Mouse (Mus musculus): ENCODE measurements around the gene Zfp488. TPM values are rescaled to one million over a fixed set of nuclear protein-coding genes. Genes with fewer than 3 reads are reported as not detected.

Zfp488 gene
- polyA plus RNA-seq (2015; fragmentation: Nextera tagmentation; extraction: Ambion mirVana), result 0.06 TPM in 2 replicates

DNA sequence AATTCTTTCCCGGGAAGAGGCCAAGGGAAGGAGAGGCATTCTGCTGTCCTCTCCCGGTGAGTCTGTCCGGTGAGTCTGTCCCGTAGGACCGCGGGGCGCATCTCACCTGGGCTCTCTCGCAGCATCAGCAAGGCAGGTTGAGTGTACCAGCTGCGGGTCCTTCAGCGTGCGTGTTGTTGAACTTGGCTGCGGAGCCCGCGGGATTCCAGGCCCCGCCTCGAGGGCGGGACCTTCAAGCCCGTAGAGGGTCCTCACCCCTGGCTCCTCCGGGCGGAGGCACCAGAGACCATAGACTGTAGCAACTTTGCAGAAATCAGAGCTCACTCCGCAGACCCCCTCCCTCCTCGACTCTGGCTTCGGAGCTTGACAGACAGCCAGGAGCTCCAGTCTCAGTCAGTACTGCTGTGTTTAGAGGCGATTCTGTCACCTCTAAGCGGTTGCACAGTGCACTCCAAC lies at the start of gene Zfp488:
Gene Zfp488 (minus strand): TSS at position 161 of the 456 bp plus-strand sequence.
- Histone ChIP-seq H3K9ac (ENCODE audit: low read length) (peak within 1 kb of the TSS; percentile 9; the same call in 1 of the 2 replicates), H3K4me3 (replicated peaks; ENCODE audit: low read length) (peak within 1 kb of the TSS; percentile 37), H3K27me3 (ENCODE audit: control insufficient read depth, insufficient read depth, low read length) (no peaks in the 10 kb centered on the region), H3K4me2 (ENCODE audit: low read depth, low read length) (peak within 1 kb of the TSS; percentile 62), H3K4me1 (ENCODE audit: control insufficient read depth, insufficient read depth, low read length) (peaks cover 4% of the 10 kb centered on the region), H3K9me3 (replicated peaks; ENCODE audit: control insufficient read depth, low read length) (no peaks in the 10 kb centered on the region), H3K27ac (ENCODE audit: low read length) (no peak within 1 kb of the TSS), H3K36me3 (ENCODE audit: control insufficient read depth, insufficient read depth, low read length) (no peaks in the 10 kb centered on the region)
- peak; percentile 37; the same call in 1 of the 2 replicates for ATAC-seq (ENCODE audit: insufficient read depth, low FRiP score)
- WGBS, result 2% methylated on average over 25 of the region's 25 CpGs

DNA sequence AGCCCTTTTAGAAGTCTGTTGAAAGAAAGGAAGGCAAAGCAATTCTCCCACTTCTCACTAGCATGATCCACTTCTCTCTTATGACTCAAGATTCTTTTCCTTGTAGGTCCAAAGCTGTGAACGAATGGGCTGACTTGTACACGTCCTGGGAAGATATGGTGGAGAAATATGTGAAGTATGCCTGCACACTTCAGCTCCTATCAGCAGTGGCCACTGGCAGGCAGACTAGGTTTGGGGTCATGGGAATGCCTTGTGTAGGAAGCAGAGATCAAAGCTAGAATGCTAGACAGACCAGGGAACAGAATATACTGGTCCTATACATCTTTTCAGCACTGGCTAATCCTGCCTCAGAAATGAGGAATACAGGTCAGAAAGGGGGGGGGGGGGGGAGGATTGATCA lies 48.1 kb upstream of the Zfp488 start:
- no peaks in the 10 kb centered on the region for H3K9me3 ChIP-seq (replicated peaks; ENCODE audit: control insufficient read depth, low read length)
- no peak overlapping the region for H3K27ac ChIP-seq (ENCODE audit: low read length)
- H3K9ac ChIP-seq (ENCODE audit: low read length), result no peak overlapping the region
- no peak overlapping the region for H3K4me2 ChIP-seq (ENCODE audit: low read depth, low read length)
- WGBS, result 46% methylated on average over 2 of the region's 2 CpGs
- no peaks in the 10 kb centered on the region for H3K36me3 ChIP-seq (ENCODE audit: control insufficient read depth, insufficient read depth, low read length)
- no peaks in the 10 kb centered on the region for H3K4me1 ChIP-seq (ENCODE audit: control insufficient read depth, insufficient read depth, low read length)
- no peaks in the 10 kb centered on the region for H3K27me3 ChIP-seq (ENCODE audit: control insufficient read depth, insufficient read depth, low read length)
- H3K4me3 ChIP-seq (replicated peaks; ENCODE audit: low read length), result no peak overlapping the region
- ATAC-seq (ENCODE audit: insufficient read depth, low FRiP score), result no peak

DNA sequence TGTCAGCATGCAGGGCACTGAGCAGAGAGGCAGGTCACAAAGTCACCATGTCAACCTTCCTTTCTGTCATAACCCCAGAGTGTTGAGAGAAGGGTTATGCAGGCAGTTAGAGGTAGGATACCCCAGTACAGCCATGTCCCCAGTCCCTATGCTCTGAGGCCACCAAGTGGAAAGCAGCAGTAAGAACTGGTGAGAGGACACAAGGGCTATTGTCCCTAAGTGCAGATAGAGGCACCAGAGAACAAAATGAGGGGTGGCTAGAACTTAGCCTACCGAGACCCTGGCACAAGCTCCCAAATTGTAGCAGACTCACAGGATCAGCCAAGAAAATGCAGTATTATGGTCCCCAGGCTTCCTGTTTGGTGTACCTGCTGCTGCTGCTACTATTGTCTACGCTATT lies 38.4 kb upstream of the Zfp488 start:
- no peak overlapping the region for H3K4me3 ChIP-seq (replicated peaks; ENCODE audit: low read length)
- H3K4me1 ChIP-seq (ENCODE audit: control insufficient read depth, insufficient read depth, low read length), result no peaks in the 10 kb centered on the region
- H3K36me3 ChIP-seq (ENCODE audit: control insufficient read depth, insufficient read depth, low read length), result no peaks in the 10 kb centered on the region
- WGBS, result 83% methylated on average over 2 of the region's 2 CpGs
- H3K9me3 ChIP-seq (replicated peaks; ENCODE audit: control insufficient read depth, low read length), result no peaks in the 10 kb centered on the region
- no peaks in the 10 kb centered on the region for H3K27me3 ChIP-seq (ENCODE audit: control insufficient read depth, insufficient read depth, low read length)
- H3K4me2 ChIP-seq (ENCODE audit: low read depth, low read length), result no peak overlapping the region
- ATAC-seq (ENCODE audit: insufficient read depth, low FRiP score), result no peak
- no peak overlapping the region for H3K27ac ChIP-seq (ENCODE audit: low read length)
- H3K9ac ChIP-seq (ENCODE audit: low read length), result no peak overlapping the region

DNA sequence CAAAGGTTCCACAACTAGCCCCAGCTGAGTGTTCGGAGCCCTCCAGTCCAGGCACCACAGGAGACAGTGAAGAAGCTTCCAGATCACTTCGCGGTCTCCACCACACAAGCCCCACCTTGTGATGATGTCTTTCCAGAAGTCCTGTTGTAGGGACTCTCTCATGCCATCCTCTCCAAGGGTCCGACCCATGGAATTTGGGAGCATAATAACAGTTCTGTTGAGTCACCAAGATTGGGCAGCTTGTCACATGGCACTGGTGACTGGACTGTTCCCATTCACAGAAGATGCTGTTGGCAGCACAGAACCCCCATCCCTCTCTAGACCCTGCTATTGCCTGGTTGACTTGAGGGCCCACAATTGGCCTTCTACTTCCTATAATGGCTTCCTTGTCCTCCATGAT lies 37.8 kb upstream of the Zfp488 start, which contains the start of gene Gm5460:
Gene Gm5460 (plus strand): TSS at position 378 of the 400 bp plus-strand sequence.
- H3K4me3 ChIP-seq (replicated peaks; ENCODE audit: low read length), result no peak within 1 kb of the TSS
- no peaks in the 10 kb centered on the region for H3K4me1 ChIP-seq (ENCODE audit: control insufficient read depth, insufficient read depth, low read length)
- no peaks in the 10 kb centered on the region for H3K36me3 ChIP-seq (ENCODE audit: control insufficient read depth, insufficient read depth, low read length)
- 92% methylated on average over 4 of the region's 4 CpGs for WGBS
- H3K27me3 ChIP-seq (ENCODE audit: control insufficient read depth, insufficient read depth, low read length), result no peaks in the 10 kb centered on the region
- H3K9me3 ChIP-seq (replicated peaks; ENCODE audit: control insufficient read depth, low read length), result no peaks in the 10 kb centered on the region
- H3K4me2 ChIP-seq (ENCODE audit: low read depth, low read length), result no peak within 1 kb of the TSS
- no peak within 1 kb of the TSS for H3K27ac ChIP-seq (ENCODE audit: low read length)
- ATAC-seq (ENCODE audit: insufficient read depth, low FRiP score), result no peak
- H3K9ac ChIP-seq (ENCODE audit: low read length), result no peak within 1 kb of the TSS

DNA sequence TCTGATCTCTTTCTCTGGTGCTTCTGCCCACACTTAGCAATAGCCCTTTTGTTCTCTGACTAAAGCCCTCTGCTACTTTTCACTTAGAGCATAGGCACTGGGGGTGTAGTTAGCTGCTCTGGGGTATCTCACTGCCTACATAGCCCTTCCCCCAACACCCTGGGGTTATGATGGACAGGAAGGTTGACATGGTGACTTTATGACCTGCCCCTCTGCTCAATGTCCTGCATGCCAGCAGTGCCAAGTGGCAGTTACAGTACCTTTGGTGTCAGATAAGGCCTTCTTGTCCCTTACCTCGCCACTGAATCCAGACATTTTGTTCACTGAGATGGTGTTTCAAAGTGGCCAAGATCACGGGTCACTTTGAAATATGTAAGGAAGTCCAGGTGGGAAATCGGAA lies 36.5 kb upstream of the Zfp488 start, which contains the start of gene Gm30083:
Gene Gm30083 (minus strand): TSS at position 120 of the 400 bp plus-strand sequence.
- WGBS, result 83% methylated on average over 3 of the region's 3 CpGs
- ATAC-seq (ENCODE audit: insufficient read depth, low FRiP score), result no peak
- no peak within 1 kb of the TSS for H3K27ac ChIP-seq (ENCODE audit: low read length)
- H3K27me3 ChIP-seq (ENCODE audit: control insufficient read depth, insufficient read depth, low read length), result no peaks in the 10 kb centered on the region
- H3K36me3 ChIP-seq (ENCODE audit: control insufficient read depth, insufficient read depth, low read length), result no peaks in the 10 kb centered on the region
- H3K4me2 ChIP-seq (ENCODE audit: low read depth, low read length), result no peak within 1 kb of the TSS
- H3K4me3 ChIP-seq (replicated peaks; ENCODE audit: low read length), result no peak within 1 kb of the TSS
- no peak within 1 kb of the TSS for H3K9ac ChIP-seq (ENCODE audit: low read length)
- H3K4me1 ChIP-seq (ENCODE audit: control insufficient read depth, insufficient read depth, low read length), result no peaks in the 10 kb centered on the region
- no peaks in the 10 kb centered on the region for H3K9me3 ChIP-seq (replicated peaks; ENCODE audit: control insufficient read depth, low read length)

DNA sequence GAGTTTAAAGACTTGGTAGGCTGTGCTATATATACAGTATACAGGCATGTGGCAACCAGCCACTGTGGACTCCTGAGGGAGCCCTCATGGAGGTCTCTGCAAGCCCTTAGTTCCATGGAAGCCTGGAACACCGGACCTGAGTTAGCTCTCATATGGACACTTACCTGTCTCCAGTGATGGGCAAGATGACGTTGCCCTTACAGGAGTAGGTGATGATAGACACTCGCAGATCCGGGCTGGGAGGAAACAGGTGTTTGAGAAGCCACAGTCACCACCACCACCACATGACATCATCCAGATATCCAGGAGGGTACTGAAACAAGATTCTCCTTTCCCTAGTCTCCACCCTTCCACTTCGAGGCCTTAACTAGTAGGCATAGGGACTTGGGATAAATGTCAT lies 23.8 kb upstream of the Zfp488 start:
- Histone ChIP-seq H3K4me2 (ENCODE audit: low read depth, low read length) (no peak overlapping the region), H3K36me3 (ENCODE audit: control insufficient read depth, insufficient read depth, low read length) (no peaks in the 10 kb centered on the region), H3K4me3 (replicated peaks; ENCODE audit: low read length) (no peak overlapping the region), H3K9me3 (replicated peaks; ENCODE audit: control insufficient read depth, low read length) (no peaks in the 10 kb centered on the region), H3K27ac (ENCODE audit: low read length) (no peak overlapping the region), H3K4me1 (ENCODE audit: control insufficient read depth, insufficient read depth, low read length) (no peaks in the 10 kb centered on the region), H3K27me3 (ENCODE audit: control insufficient read depth, insufficient read depth, low read length) (no peaks in the 10 kb centered on the region), H3K9ac (ENCODE audit: low read length) (no peak overlapping the region)
- no peak for ATAC-seq (ENCODE audit: insufficient read depth, low FRiP score)
- WGBS, result 83% methylated on average over 5 of the region's 5 CpGs

DNA sequence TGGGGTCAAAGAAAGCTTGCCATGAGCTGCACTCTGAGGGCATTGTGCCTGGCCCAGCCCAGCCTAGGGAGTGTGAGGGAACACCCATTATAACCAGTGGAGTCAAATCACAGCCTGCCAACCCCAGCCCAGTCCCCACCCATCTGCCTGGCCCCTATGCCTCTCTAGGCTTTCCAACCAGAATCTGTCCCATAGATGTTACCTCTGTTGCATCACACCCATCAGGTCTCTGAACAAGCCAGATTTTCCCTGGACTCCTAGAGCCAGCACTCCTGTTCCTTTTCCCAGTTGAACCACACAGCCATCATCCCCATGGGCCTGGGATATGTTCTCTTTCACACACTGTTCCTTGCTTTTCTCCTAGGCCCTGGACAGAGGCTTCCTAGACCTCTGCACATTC lies 22.9 kb upstream of the Zfp488 start:
- Histone ChIP-seq H3K27me3 (ENCODE audit: control insufficient read depth, insufficient read depth, low read length) (no peaks in the 10 kb centered on the region), H3K36me3 (ENCODE audit: control insufficient read depth, insufficient read depth, low read length) (no peaks in the 10 kb centered on the region), H3K4me1 (ENCODE audit: control insufficient read depth, insufficient read depth, low read length) (no peaks in the 10 kb centered on the region), H3K4me2 (ENCODE audit: low read depth, low read length) (no peak overlapping the region), H3K27ac (ENCODE audit: low read length) (no peak overlapping the region), H3K4me3 (replicated peaks; ENCODE audit: low read length) (no peak overlapping the region), H3K9ac (ENCODE audit: low read length) (no peak overlapping the region), H3K9me3 (replicated peaks; ENCODE audit: control insufficient read depth, low read length) (no peaks in the 10 kb centered on the region)
- no peak for ATAC-seq (ENCODE audit: insufficient read depth, low FRiP score)

DNA sequence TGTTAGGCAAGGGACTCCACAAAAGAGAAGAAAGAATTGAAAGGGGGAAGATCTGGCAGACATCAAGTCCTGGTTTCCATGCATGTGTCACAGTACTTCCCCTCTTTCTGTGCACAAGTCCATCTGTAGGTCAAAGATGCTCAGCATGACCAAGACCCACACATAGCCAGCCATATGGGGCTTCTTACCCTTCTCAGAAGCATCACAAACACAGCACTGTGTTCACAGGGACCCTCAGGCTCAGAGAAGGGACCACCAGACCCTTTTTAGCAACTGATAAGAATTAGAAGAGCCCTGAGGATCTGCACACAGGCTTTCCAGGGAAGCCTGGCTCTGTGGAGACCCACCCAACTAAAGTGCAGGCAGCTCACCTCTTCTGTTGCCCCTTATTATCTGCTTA lies 21.5 kb upstream of the Zfp488 start:
- Histone ChIP-seq H3K4me2 (ENCODE audit: low read depth, low read length) (no peak overlapping the region), H3K9ac (ENCODE audit: low read length) (no peak overlapping the region), H3K9me3 (replicated peaks; ENCODE audit: control insufficient read depth, low read length) (no peaks in the 10 kb centered on the region), H3K4me3 (replicated peaks; ENCODE audit: low read length) (no peak overlapping the region), H3K27me3 (ENCODE audit: control insufficient read depth, insufficient read depth, low read length) (no peaks in the 10 kb centered on the region), H3K27ac (ENCODE audit: low read length) (no peak overlapping the region), H3K36me3 (ENCODE audit: control insufficient read depth, insufficient read depth, low read length) (no peaks in the 10 kb centered on the region), H3K4me1 (ENCODE audit: control insufficient read depth, insufficient read depth, low read length) (no peaks in the 10 kb centered on the region)
- no peak for ATAC-seq (ENCODE audit: insufficient read depth, low FRiP score)

DNA sequence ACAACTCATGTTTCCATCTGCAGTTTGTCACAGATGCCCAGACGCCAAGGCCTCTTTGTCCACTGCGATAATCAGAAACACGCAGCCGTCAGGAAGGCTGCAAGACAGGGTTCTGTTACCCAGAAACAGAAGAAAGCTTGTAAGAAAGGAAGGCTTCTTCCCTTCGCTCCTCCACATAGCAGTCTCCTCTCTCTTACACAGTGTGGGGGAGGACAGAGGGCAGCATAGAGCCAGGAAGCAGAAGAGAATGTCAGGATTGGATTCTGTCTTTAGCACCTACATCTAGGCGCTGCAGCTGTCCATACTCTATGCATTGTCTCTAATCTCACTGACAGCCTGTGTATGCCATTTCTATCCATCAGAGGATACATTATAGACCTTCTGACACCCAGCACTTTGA lies 18.9 kb upstream of the Zfp488 start:
- Histone ChIP-seq H3K4me3 (replicated peaks; ENCODE audit: low read length) (no peak overlapping the region), H3K9me3 (replicated peaks; ENCODE audit: control insufficient read depth, low read length) (no peaks in the 10 kb centered on the region), H3K4me1 (ENCODE audit: control insufficient read depth, insufficient read depth, low read length) (no peaks in the 10 kb centered on the region), H3K4me2 (ENCODE audit: low read depth, low read length) (no peak overlapping the region), H3K36me3 (ENCODE audit: control insufficient read depth, insufficient read depth, low read length) (no peaks in the 10 kb centered on the region), H3K27ac (ENCODE audit: low read length) (no peak overlapping the region), H3K27me3 (ENCODE audit: control insufficient read depth, insufficient read depth, low read length) (no peaks in the 10 kb centered on the region), H3K9ac (ENCODE audit: low read length) (no peak overlapping the region)
- 41% methylated on average over 6 of the region's 6 CpGs for WGBS
- ATAC-seq (ENCODE audit: insufficient read depth, low FRiP score), result no peak

All from stomach, embryonic 16.5 days (tissue).